Mouse (Mus musculus): ENCODE measurements around the gene Bloc1s5. TPM values are rescaled to one million over a fixed set of nuclear protein-coding genes. Genes with fewer than 3 reads are reported as not detected.
"Not testable (repeated sequence)": the region's sequence is repeated elsewhere in the genome, so short reads cannot be mapped to it uniquely, and the experiment has no call there.

Gene Bloc1s5
- total RNA-seq, 2 experiments from 2014 or later: 6.0 to 7.1 TPM

DNA sequence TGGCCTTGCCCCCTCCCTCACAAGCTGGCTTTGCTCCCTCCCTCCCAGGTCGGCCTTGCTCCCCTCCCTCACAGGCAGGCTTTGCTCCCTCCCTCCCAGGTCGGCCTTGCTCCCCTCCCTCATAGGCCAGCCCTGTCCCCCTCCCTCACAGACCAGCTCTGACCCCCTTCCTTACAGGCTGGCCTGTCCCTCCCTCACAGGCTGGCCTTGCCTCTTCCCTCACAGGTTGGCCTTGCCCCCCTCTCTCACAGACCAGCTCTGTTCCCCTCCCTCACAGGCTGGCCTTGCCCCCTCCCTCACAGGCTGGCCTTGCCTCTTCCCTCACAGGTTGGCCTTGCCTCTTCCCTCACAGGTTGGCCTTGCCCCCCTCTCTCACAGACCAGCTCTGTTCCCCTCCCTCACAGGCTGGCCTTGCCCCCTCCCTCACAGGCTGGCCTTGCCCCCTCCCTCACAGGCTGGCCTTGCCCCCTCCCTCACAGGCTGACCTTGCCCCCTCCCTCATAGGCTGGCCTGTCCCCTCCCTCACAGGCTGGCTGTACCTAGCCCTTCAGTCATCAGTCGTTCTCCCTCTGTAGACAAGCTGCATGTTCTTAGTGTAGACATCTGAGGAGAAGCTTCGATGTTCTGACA, 16.8 kb downstream of the Bloc1s5 start:
- DNase-seq (ENCODE audit: low spot score): not testable (repeated sequence)

DNA sequence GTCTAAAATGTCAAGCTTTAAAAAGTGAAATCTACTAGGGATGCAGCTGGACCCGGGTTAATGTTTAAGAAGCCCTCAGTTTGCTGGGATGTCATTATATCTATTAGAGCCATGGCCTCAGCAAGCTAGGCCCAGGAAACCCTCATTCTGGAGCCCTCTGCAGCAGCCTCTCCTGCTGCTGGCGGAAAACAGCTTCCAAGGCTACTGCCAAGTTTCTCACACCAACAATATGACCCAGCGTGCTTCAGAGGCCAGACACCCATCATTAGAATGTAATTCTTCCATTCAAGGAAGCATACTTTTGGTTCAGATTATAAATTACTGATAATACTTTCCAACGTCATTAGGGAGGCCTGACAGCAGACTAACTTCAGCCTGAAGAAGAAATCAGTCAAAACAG, 18.0 kb downstream of the Bloc1s5 start:
- DNase-seq (ENCODE audit: low spot score): no peak

DNA sequence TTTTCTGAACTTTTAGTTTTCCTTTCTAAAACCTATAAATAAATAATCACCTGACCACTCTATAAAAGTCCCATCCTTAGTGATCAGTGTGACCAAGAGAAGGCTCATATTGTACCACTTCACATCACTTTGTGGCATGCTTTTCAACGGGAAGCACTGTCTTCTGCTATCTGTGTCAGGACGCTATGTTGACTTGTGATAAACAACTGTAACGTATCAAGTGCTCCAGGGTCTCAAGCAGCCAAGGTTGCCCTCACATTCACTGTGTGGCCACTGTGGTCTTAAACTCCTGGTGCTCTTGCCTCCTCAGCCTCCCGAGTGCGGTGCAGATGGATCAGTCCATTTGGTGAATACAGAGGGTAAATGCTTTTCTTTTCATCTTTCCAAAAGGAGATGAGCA, 19.3 kb downstream of the Bloc1s5 start:
- DNase-seq (ENCODE audit: low spot score): no peak

DNA sequence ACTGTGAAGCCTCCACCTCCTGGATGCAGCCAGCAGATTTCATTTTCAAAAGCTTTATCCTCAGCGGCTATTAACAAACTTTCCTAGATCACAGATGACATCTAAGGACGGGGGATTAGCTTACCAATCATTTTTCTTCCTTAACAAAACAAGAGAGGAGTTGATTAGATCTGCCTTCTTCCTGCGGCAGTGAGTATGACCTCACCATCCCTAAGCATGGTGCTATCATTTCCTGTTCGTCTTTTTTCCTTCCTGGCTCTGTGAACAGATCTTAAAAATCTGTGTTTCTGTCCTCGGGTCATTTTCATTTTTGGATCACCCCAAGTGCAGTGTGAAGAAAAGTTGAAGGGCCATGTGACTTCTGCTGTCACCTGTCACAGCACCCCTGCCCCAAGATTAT, 20.6 kb downstream of the Bloc1s5 start:
- DNase-seq (ENCODE audit: low spot score): no peak

DNA sequence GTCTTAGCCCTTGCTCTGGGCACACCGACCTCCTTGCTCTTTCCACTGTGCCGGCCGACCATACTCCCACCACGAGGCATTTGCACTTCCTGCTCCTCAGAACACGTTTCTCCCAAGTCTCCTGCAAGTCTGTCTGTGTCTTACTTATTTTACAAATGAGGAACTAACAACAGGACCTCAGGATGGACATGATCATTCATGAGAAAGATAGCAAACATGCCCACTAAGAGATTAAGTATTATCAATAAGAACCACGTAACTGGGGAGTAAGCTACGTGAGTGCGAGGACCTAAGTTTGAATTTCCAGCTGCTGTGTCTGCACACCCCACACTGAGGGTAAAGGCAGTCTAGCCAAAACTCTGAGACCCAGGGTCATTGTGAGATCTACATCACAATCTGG, 21.3 kb downstream of the Bloc1s5 start:
- no peak for DNase-seq (ENCODE audit: low spot score)

DNA sequence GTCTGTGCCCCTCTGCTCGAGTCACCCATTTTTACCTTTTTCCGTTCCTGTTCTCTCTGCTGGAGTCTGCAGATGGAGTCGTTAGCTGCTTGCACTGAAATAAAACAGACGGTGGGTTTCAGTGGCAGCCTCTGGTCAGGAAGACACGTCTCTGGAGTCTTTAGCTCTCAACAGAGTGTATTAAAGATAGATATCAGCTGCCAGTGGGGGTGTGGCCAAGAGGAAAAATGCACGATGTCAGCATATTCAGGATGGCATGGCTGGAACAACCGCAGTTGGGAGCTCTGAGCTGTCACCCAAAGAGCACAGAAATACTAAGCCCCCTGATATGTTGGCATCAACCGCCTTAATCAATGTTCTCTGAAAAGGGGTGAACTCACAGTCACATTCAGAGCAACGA, 22.3 kb downstream of the Bloc1s5 start:
- no peak for DNase-seq (ENCODE audit: low spot score)

DNA sequence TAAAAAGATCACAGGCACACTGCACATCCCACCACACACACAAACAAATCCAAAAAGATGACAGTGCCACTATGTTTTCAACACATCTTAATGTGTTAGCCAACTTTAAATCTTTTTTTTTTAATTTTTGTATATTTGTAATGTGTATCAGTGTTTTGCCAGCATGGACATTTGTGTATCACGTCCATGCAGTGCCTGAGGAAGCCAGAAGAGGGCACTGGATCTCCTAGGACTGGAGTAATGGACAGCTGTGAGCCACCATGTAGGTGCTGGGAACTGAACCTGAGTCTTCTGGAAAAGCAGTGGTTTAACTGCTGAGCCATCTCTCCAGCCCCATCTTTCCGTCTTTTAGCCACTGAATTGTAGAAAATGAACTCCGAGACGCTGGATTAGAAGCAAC, 22.7 kb downstream of the Bloc1s5 start:
- no peak for DNase-seq (ENCODE audit: low spot score)

DNA sequence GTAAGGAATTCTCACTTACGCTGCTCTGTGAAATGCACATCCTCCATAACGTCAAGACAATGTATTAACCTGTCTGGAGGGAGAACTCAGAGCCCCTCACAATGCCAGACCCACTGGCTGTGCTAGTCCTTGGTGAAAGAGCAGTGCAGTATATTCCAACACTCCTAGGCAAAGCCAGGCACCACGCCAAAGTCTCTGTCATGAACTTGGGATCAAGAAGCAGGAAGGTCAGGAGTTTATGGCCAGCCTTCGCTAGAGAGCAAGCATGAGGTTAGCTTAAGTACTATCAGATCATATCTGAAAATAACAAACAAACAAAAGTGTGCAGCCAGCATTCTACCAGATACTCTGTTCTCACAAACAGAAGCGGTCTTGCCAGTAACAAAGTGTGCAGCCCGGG, 24.6 kb downstream of the Bloc1s5 start:
- DNase-seq (ENCODE audit: low spot score): no peak

DNA sequence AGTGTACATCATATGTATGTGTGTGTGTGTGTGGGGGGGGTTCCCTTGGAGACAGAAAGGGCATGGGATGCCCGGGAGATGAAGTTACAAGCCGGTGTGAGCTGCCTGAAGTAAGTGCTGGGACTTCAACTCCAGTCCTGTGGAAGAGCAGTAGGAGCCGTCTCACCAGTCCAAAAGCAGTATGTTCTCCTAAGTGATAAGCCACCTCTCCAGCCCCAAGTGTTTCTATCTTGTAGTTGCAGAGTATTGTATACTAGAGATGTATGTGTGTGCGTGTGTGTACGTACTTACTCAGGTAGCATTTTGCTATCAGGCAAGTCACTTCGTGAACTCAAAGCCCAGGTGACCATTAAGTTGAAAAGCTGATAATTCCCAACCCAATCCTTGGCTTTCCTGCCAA, 27.8 kb downstream of the Bloc1s5 start:
- DNase-seq (ENCODE audit: low spot score): no peak

DNA sequence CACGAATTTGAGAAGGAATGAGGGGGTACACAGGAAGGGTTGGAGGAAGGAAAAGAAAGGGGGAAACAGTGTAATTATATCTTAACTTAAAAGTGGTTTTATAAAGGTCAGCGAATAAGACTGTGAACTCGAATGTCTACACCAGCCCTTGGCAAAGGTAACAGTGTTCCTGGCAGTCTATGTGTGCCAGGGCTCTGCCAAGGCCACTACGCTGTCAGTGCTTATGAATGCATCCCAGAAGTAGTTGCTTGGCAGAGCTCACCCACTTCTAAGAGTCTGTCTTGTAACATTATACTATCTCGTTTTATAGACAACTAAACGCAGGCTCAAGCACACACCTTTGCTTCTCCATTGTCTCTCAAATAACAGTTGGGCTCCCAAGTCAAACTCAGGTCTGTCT, 29.6 kb downstream of the Bloc1s5 start:
- peak; percentile 53 for DNase-seq (ENCODE audit: low spot score)

DNA sequence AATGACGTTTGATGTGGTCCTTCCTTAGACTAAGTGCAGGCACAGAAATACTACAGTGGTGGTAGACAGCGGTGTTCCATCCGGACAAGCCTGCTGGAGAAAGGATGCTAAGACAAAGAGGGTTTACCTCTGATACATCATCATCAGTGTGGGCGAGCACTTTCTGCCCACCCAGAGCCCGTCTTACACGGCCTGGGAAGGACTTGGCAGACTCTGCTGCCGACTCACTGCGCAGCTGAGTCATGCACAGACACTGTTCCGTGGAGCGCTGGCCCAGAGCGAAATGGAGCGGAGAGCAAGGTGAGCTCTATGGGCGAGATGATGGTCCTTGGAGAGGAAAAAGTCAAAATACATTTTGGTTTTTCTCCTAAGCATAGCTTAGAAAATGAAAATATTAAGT, 31.9 kb downstream of the Bloc1s5 start:
- no peak for DNase-seq (ENCODE audit: low spot score)

DNA sequence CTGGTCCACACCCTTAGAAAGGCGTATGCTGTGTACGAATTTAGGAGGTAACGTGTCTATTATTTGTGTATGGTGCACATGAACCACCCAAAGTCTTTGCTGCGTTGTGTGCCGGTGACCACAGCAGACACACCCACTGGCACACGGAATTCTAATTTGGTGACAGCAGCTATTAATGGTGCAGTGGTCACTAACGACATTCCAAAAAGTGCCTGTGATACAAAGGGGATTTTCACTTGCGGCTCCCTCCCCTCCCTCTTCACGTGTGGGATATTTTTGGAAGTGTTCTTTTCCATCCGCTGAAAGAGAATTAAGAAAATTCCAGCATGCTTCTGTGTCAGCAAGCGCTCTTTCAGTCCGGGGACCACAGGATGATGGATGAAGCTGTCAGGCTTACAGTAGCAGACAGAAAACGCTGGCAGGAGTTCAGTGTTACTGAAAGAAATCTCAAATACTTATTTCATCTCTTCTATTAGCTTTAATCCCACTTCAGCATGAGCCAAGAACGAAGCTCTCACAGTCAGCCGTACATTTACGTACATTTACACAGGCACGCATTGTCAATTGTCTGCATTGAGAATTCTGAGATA, 32.6 kb downstream of the Bloc1s5 start:
- no peak for DNase-seq (ENCODE audit: low spot score)

DNA sequence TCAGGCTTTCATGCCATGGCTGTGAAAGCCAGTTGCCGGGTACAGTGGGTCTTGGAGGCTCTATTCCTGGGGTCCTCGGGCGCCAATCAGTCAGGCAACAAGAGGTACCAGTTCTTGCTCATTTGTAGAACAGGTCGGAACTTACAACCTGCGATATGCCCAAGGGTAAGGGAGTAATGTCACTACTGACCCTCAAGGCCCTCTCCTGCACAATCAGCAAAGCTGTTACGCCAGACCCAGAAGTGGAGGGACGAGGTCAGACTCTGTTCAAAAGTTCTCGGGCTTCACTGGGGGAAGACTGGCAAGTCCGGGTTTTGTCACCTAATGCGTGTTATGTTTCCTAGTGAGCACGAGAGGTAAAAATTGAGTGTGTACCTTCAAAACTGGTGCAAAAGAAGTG, 34.1 kb downstream of the Bloc1s5 start:
- DNase-seq (ENCODE audit: low spot score): no peak

DNA sequence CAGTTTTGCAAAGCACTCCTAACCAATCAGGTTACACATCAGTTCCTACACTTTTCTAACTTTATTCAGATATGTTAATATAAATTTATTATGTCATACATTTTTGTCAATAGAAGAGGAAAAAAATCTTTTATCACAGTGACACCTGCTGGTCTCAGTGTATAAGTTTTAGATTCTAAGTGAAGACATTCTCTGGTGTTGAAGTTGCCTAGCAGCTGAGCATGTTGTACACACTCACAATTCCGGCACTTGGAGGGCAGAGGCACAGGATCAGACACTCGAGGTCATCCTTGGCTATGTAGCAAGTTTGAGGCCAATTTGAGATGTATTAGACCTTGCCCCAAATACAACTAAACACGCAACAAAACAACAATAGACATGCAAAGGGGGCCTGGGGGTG, 37.8 kb downstream of the Bloc1s5 start:
- no peak for DNase-seq (ENCODE audit: low spot score)

DNA sequence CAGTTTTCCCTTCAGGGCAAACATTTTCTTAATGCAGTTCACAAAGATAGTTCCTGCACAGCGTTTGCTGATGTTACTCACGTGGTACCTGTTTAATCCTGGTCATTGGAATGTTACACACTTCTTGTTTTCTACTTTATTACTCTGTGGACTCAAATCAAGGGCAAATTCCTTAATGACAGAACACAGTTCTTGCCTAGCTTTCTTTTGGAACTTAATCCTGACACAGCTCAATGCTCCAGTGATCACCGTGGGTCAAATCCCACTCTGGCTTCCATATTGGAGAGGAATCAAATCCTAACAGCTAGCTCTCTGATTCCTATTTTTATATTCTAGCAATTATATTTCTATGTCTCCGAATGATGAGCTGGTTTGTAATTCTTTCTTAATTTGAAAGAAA, 38.4 kb downstream of the Bloc1s5 start:
- DNase-seq (ENCODE audit: low spot score): no peak

DNA sequence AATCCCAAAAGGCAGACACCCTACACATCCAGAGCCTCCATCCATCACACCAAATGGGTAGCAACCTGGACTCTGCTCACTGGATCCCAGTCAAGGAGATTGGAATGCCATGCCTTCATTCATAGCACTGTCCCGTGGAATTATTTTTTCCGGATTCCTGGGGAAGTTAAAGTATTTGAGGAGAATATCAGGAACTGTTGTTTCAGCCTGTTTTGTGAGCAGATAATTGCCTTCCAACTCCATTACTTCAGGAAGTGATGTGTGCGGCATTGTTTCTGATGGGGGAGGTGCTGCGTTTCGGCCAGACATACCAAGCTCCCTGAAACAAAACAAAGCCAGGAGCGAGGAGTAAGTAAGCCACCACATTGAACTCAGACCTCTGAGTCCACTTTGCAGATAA, 41.8 kb downstream of the Bloc1s5 start:
- DNase-seq (ENCODE audit: low spot score): peak; percentile 14

DNA sequence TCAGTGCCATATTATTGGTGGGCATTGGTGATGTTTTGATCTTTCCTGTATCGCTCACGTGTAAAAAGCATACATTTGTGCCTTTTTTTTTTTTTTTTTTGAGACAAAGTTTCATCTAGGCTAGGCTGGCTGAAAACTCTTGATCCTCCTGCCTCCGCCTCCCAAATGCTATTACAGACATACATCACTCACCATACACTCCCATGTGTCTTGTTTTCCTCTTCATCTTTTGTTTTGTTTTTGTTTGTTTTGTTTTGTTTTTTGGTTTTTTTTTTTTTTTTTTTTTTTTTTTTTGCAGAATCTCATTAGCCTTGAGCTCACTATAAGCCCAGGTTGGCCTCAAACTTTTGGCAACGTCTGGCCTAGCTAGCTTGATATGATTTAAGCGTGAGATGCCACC, 47.6 kb downstream of the Bloc1s5 start:
- DNase-seq (ENCODE audit: low spot score): no peak

DNA sequence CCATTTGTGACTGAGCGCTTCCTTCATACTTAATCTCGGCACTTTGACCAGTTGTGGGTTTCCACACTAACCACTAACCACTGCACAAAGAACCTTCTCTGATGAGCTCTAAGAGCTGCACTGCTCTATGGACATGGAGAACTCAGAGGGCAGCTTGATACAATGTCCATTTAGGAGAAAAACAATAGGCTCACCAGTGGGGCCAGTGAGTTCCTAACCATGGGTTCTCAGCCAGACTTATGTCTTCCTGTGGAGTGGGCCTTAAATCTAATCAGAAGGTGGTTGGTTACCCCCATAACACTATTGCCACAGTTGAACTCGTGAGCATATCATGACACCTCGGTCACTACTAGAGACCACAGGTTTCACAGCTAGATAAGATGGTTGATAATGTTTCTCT, 48.5 kb downstream of the Bloc1s5 start:
- no peak for DNase-seq (ENCODE audit: low spot score)

DNA sequence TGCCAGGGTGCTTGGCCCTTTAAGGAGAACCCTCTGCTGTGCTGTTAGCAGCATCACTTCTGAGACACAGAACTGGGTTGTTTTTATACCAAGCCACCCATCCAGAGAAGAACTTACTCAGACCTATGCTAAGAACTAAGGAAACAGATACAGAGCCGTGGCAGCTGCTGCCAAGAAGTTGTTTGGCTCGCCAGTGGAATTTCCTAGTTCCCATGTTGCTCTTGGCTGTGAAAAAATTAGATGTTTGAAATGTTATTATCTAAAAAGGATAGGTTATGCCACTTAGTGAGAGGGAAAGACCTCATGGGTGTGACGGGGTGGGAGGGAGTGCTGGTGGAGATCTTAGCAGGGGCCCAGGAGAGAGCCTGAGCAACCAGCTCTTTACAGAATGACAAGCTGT, 52.1 kb downstream of the Bloc1s5 start:
- DNase-seq (ENCODE audit: low spot score): no peak

DNA sequence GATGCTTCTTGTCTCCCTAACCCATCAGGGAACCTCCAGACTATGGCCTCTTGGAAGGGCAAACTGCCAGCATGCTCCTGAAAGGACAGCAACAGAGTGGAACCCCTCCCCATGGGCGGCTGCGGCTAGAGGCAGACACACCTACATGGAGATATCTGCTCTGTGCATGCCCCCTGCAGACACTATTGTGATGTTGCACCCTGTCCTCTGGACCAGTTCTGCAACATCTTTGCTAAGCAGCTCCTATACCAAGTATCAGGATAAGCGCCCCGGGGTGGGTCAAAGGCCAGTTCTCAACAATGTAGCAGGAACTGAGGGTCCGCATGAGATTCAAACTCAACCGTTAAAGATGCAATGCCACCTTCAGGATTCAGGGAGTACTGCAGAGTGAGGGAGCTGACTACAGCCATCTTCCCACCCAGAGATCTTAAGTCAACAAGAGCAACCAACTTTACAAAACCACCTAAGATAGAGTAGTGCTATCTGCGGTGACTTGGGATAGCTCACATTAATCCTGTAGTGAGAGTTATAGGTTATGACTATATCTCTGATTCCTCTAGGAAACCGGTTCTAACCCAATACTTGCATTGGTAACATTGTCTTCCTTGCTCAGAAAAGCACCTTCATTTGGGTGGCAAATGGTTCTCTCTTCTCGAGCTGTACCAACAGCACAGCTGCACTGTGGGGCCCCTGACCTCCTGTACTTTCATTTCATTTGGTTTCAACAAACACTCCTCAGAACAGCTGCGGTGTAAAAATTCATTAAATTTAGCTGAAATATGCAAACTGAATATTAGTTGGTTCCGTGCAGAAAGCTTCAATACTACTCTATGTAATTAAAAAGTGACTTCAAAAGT, 54.1 kb downstream of the Bloc1s5 start:
- DNase-seq (ENCODE audit: low spot score): peak; percentile 60

DNA sequence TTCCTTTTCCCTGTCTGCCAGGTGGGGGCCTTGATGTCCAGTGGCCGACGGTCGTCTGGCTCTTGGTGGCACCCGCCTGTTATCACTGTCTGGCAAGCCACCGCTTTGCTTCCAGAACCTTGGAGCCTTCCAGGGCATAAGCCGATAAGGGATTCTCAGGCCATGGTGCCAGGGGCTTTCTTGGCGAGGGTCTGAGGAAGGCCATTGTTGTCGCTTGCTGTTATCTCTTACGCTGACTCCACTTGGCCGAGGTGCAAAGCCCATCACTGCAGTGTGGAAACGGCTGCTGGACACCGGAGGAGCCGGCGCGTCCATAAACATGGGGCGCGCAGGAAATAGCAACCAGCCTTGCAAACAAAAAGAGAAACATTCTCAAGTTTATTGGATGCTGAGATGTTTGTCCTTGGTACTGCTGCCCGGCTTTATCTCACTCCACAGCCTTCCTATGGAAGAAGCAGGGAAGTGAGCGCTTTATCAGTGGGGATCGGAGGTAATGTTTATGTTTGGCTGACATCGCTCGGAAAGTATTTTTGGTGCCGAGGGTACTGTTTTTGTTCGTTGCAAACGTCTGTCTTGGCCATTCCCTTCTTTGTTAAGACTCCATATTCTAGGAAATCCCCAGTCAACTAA, 54.8 kb downstream of the Bloc1s5 start:
- no peak for DNase-seq (ENCODE audit: low spot score)

DNA sequence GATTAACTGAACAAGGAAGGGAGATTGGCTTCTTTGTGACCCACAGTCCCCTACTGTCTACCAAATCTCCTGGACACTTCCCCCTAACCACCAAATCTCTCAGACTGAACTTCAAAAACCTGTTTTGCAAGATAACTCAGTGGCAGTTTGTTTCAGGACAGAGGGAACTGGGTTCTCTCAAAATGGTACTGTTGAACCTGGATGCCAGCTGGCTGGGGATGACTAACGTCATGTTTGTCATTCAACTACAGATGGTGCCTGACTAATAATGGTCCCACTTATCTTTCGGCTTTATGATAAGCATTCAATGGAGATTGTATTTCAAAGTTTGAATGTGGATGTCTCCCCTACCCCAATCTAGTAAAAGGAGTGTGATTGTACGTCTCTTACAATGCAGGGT, 60.2 kb downstream of the Bloc1s5 start:
- no peak for DNase-seq (ENCODE audit: low spot score)
